Mouse (Mus musculus): ENCODE results near the gene Olfml2b. TPM values are rescaled to one million over a fixed set of nuclear protein-coding genes. Genes with fewer than 3 reads are reported as not detected.

The Olfml2b gene
- polyA plus RNA-seq, 1 experiment from 2014 or later: 2.1 TPM

DNA sequence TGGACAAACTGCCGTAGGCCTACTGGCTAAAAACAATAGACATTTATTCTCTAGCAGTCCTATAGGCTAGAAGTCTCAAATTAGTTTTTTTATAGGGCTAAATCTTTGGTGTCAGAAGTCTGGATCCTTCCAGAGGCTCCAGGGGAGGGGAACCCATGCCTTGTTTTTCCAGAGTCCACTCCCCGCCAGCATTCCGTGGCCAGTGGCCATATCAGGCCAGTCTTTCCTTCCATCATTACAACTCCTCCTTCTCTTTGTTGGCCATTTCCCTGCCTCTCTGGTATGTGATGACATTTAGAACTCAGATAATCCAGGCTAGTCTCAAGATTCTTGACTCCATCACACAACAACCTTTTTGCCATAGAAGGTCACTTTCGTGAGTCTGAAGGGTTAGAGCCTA, 33.3 kb downstream of the Olfml2b start:
- WGBS (ENCODE audit: insufficient replicate concordance): 81% methylated on average over 4 of the region's 4 CpGs
- no peak overlapping the region for H3K9ac ChIP-seq
- no peak for ATAC-seq

GRCm38 (mm10) chr1:170678861-170679260, 34.5 kb downstream of the Olfml2b start:
- Histone ChIP-seq H3K4me1 (no peaks in the 10 kb centered on the region), H3K36me3 (no peaks in the 10 kb centered on the region), H3K4me3 (no peak overlapping the region), H3K9ac (no peak overlapping the region), H3K27me3 (replicated peaks) (no peaks in the 10 kb centered on the region), H3K9me3 (replicated peaks) (no peaks in the 10 kb centered on the region), H3K27ac (no peak overlapping the region), H3K4me2 (no peak overlapping the region)
- 47% methylated on average over 4 of the region's 4 CpGs for WGBS (ENCODE audit: insufficient replicate concordance)
- ATAC-seq: no peak

More for the DNA sequence above, 33.3 kb downstream of the Olfml2b start:
- Histone ChIP-seq H3K4me3 (no peak overlapping the region), H3K4me2 (no peak overlapping the region), H3K4me1 (no peaks in the 10 kb centered on the region), H3K27ac (no peak overlapping the region), H3K36me3 (no peaks in the 10 kb centered on the region), H3K27me3 (replicated peaks) (no peaks in the 10 kb centered on the region), H3K9me3 (replicated peaks) (no peaks in the 10 kb centered on the region)

GRCm38 (mm10) chr1:170679624-170680023, 35.3 kb downstream of the Olfml2b start:
- 55% methylated on average over 2 of the region's 2 CpGs for WGBS (ENCODE audit: insufficient replicate concordance)
- ATAC-seq: no peak
- H3K27ac ChIP-seq: no peak overlapping the region
- no peaks in the 10 kb centered on the region for H3K9me3 ChIP-seq (replicated peaks)
- H3K4me1 ChIP-seq: no peaks in the 10 kb centered on the region
- H3K9ac ChIP-seq: no peak overlapping the region
- H3K4me2 ChIP-seq: no peak overlapping the region
- H3K27me3 ChIP-seq (replicated peaks): no peaks in the 10 kb centered on the region
- no peaks in the 10 kb centered on the region for H3K36me3 ChIP-seq
- no peak overlapping the region for H3K4me3 ChIP-seq

- no peak overlapping the region for H3K27ac ChIP-seq
- H3K4me1 ChIP-seq: no peaks in the 10 kb centered on the region
- WGBS (ENCODE audit: insufficient replicate concordance): 26% methylated on average over 6 of the region's 6 CpGs
- no peaks in the 10 kb centered on the region for H3K36me3 ChIP-seq
- H3K4me3 ChIP-seq: no peak overlapping the region
- H3K9ac ChIP-seq: no peak overlapping the region
- no peaks in the 10 kb centered on the region for H3K9me3 ChIP-seq (replicated peaks)
- no peaks in the 10 kb centered on the region for H3K27me3 ChIP-seq (replicated peaks)
- H3K4me2 ChIP-seq: no peak overlapping the region
- ATAC-seq: no peak
Measured at GRCm38 (mm10) chr1:170683863-170684262, 39.5 kb downstream of the Olfml2b start.

DNA sequence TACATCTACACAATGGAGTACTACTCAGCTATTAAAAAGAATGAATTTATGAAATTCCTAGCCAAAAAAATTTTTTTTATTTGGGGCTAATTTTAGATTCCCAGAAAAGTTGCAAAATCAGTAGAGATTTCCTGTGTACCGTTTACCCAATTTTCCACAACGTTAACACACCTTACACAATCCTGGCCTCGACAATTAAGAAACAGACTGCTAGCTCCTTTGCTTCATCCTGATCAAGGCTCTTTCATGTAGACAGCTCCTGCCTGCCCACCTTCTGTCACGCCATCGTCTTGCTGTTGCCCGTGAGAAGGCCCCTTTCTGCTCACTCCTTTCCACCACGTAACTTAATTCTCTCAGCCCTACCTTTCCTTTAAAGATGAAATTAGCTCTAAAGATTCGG, 45.4 kb downstream of the Olfml2b start:
- Histone ChIP-seq H3K27ac (no peak overlapping the region), H3K36me3 (no peaks in the 10 kb centered on the region), H3K4me2 (no peak overlapping the region), H3K4me3 (no peak overlapping the region), H3K9ac (no peak overlapping the region), H3K9me3 (replicated peaks) (no peaks in the 10 kb centered on the region), H3K4me1 (0 out of 2 replicates have a peak, but pooled peaks cover 2% of the 10 kb centered on the region), H3K27me3 (replicated peaks) (no peaks in the 10 kb centered on the region)
- WGBS (ENCODE audit: insufficient replicate concordance): 78% methylated on average over 8 of the region's 8 CpGs
- no peak for ATAC-seq

DNA sequence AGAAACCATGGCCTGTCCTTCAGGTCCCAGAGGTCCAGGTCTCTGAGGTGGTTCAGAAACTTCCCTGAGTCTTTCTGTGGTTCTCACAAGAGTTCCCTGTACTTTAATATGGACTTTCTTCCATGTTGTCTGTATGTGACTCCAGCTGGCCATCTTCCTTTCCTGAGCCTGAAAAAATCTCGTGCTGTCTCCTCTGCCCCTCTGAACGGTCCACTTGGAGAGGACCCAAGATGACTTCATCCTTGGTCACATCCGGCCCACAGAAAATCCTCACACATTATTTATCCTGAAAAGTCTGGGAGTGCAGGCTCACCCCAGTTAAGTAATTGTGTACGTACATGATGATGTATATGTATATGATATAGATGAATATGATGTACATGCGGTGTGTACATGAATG, 47.0 kb downstream of the Olfml2b start:
- H3K4me3 ChIP-seq: no peak overlapping the region
- H3K9me3 ChIP-seq (replicated peaks): no peaks in the 10 kb centered on the region
- no peak for ATAC-seq
- 0 out of 2 replicates have a peak, but pooled peaks cover 4% of the 10 kb centered on the region for H3K4me1 ChIP-seq
- WGBS (ENCODE audit: insufficient replicate concordance): 71% methylated on average over 5 of the region's 5 CpGs
- H3K9ac ChIP-seq: no peak overlapping the region
- no peaks in the 10 kb centered on the region for H3K27me3 ChIP-seq (replicated peaks)
- H3K4me2 ChIP-seq: no peak overlapping the region
- H3K36me3 ChIP-seq: no peaks in the 10 kb centered on the region
- H3K27ac ChIP-seq: no peak overlapping the region

DNA sequence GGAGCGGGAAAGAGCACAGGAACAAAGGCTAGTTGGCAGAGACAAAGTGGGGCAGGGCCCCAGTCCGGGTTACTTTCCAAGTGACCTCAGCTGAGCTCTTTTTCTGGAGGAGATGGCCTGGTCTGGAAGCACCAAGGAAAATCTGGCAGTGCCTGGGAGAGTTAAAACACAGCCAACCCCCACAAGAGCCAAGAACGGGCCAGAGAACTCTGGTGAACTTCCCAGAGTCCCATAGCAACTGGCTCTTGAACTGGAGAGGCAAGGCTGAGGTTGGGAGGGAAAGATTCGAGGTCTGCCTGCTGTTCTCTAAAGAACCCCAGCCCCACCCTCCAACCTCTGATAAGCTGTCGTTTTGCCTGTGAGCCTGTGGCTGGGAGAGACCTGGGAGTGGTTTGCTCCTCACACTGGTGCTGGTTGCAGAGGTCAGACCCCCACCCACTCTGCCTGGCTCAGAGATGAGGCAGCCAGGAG, 50.5 kb downstream of the Olfml2b start:
- Histone ChIP-seq H3K36me3 (no peaks in the 10 kb centered on the region), H3K27me3 (replicated peaks) (no peaks in the 10 kb centered on the region), H3K27ac (no peak overlapping the region), H3K9me3 (replicated peaks) (no peaks in the 10 kb centered on the region), H3K4me2 (no peak overlapping the region), H3K4me3 (no peak overlapping the region), H3K9ac (no peak overlapping the region), H3K4me1 (0 out of 2 replicates have a peak, but pooled peaks cover 4% of the 10 kb centered on the region)
- 42% methylated on average over 5 of the region's 5 CpGs for WGBS (ENCODE audit: insufficient replicate concordance)
- no peak for ATAC-seq

DNA sequence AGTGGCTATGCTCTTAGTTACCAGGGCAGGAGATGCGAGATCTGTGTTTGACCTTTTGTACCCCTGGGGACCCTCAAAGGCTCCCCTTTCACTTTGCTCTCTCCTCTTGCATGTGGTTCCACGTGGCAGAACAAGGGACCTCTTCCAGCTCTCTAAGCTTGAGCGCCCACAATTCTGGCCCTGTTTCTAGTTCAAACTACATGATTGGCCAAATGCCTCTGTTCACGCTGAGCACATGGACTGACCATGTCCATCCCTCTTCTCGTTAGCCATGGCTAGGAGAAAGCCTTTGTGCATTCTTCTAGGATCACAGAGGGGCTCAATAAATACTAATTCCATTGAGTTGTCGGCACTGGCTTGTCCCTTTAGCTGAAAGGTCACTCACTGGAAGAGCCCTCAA, 51.0 kb downstream of the Olfml2b start:
- no peak overlapping the region for H3K4me3 ChIP-seq
- WGBS (ENCODE audit: insufficient replicate concordance): 66% methylated on average over 6 of the region's 6 CpGs

DNA sequence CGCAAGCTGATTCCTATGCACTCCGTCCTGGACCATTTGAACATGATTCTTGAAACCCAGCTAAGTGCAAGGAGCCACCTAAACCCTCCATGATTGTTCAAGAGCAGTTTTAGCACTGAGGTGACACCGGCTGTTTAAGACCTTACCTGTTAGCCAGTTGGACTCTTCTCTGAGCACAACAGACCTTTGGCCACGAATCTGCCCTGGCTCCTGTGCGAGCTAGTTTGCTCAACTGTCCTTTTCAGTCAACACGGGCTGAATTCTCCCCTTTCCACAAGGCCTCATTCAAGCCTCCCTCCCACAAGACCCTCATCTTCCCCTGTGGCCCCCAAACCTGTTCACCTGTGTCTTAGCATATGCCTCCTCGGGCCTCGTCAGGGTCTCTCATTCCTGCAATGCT, 52.7 kb downstream of the Olfml2b start:
- 72% methylated on average over 8 of the region's 8 CpGs for WGBS (ENCODE audit: insufficient replicate concordance)
- Histone ChIP-seq H3K4me1 (0 out of 2 replicates have a peak, but pooled peaks cover 4% of the 10 kb centered on the region), H3K36me3 (no peaks in the 10 kb centered on the region), H3K4me2 (no peak overlapping the region), H3K4me3 (no peak overlapping the region), H3K27ac (no peak overlapping the region), H3K9ac (no peak overlapping the region), H3K9me3 (replicated peaks) (no peaks in the 10 kb centered on the region), H3K27me3 (replicated peaks) (no peaks in the 10 kb centered on the region)
- no peak for ATAC-seq

More for the DNA sequence above, 51.0 kb downstream of the Olfml2b start:
- no peak overlapping the region for H3K9ac ChIP-seq
- ATAC-seq: no peak
- H3K4me1 ChIP-seq: 0 out of 2 replicates have a peak, but pooled peaks cover 4% of the 10 kb centered on the region
- no peaks in the 10 kb centered on the region for H3K36me3 ChIP-seq
- H3K27me3 ChIP-seq (replicated peaks): no peaks in the 10 kb centered on the region
- no peak overlapping the region for H3K4me2 ChIP-seq
- H3K27ac ChIP-seq: no peak overlapping the region
- H3K9me3 ChIP-seq (replicated peaks): no peaks in the 10 kb centered on the region

DNA sequence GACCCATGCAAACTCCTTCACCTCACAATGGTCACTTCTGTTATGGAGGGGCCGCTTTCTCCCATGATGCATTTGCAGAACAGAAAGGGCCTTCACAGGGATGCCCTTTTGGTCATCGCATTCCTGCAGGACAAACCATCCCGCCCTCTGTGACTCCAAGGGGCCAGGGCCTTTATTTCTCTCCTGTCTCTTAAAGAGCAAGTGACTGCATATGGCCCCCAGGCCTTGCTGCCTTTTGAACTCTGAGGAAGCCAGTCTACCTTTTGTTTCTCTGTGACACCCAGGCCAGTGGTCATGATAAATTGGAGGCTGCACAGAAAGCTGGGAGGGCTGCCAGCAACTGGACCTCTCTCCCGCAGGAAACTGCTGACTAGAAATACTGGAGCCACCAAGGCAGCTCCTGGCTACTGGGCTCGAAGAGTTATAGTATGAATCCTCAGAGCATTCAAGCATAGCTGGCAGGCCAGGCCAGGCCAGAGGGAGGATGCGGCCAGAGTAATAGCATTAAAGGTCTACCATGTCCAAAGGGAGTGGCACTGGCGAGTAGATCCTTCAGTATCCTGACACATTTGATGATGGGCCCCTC, 53.5 kb downstream of the Olfml2b start:
- Histone ChIP-seq H3K27me3 (replicated peaks) (no peaks in the 10 kb centered on the region), H3K4me1 (0 out of 2 replicates have a peak, but pooled peaks cover 4% of the 10 kb centered on the region), H3K4me2 (no peak overlapping the region), H3K27ac (no peak overlapping the region), H3K4me3 (no peak overlapping the region), H3K36me3 (no peaks in the 10 kb centered on the region), H3K9me3 (replicated peaks) (no peaks in the 10 kb centered on the region), H3K9ac (no peak overlapping the region)
- 72% methylated on average over 7 of the region's 7 CpGs for WGBS (ENCODE audit: insufficient replicate concordance)
- no peak for ATAC-seq

- Histone ChIP-seq H3K27me3 (replicated peaks) (no peaks in the 10 kb centered on the region), H3K9me3 (replicated peaks) (no peaks in the 10 kb centered on the region), H3K4me2 (no peak overlapping the region), H3K4me1 (0 out of 2 replicates have a peak, but pooled peaks cover 4% of the 10 kb centered on the region), H3K36me3 (no peaks in the 10 kb centered on the region), H3K27ac (no peak overlapping the region), H3K9ac (no peak overlapping the region), H3K4me3 (no peak overlapping the region)
- 62% methylated on average over 3 of the region's 3 CpGs for WGBS (ENCODE audit: insufficient replicate concordance)
- ATAC-seq: no peak
Measured at GRCm38 (mm10) chr1:170698771-170699170, 54.4 kb downstream of the Olfml2b start.

GRCm38 (mm10) chr1:170699553-170699952, 55.2 kb downstream of the Olfml2b start:
- no peak for ATAC-seq
- 74% methylated on average over 9 of the region's 9 CpGs for whole genome bisulfite sequencing (ENCODE audit: insufficient replicate concordance)
- no peak overlapping the region for H3K9ac ChIP-seq

More at GRCm38 (mm10) chr1:170699553-170699952, 55.2 kb downstream of the Olfml2b start:
- 0 out of 2 replicates have a peak, but pooled peaks cover 4% of the 10 kb centered on the region for H3K4me1 ChIP-seq
- H3K4me2 ChIP-seq: no peak overlapping the region
- H3K9me3 ChIP-seq (replicated peaks): no peaks in the 10 kb centered on the region
- no peak overlapping the region for H3K27ac ChIP-seq
- no peak overlapping the region for H3K4me3 ChIP-seq
- H3K36me3 ChIP-seq: no peaks in the 10 kb centered on the region
- no peaks in the 10 kb centered on the region for H3K27me3 ChIP-seq (replicated peaks)
